ENCODE assay signal across 15 mouse cellular contexts in genomic region chr1:89322621-89323020, GRCm38 (mm10).
DNase-seq lines count a peak whose midpoint lies in the region; ATAC-seq and TF ChIP-seq lines count a peak whose summit lies in the region.
"Had no signal": no experiment of that assay in that cellular context is flagged by ENCODE, and none has a peak within 500 bp of the region (broad histone marks: within the 10 kb centered on the region; RNA-seq: fewer than 3 reads in every experiment).

No protein-coding gene starts in this region.

- no peak overlapping the region for H3K9ac ChIP-seq in heart, adult 2 months (ENCODE audit: low read depth, low read length)
- no peak overlapping the region for H3K9ac ChIP-seq in heart, embryonic 15.5 days
- H3K9ac ChIP-seq in lung, embryonic 16.5 days (ENCODE audit: low read length): no peak overlapping the region
- H3K9ac ChIP-seq in midbrain, embryonic 13.5 days (replicated peaks): no peak overlapping the region
- no peak overlapping the region for H3K9ac ChIP-seq in liver, postnatal 0 days (replicated peaks)
- H3K9ac ChIP-seq: forebrain, embryonic 13.5 days; intestine, embryonic 15.5 days; limb, embryonic 13.5 days had no signal

- H3K27ac ChIP-seq in heart, adult 2 months: peak overlapping the region; percentile 78
- peak overlapping the region; percentile 33 for H3K27ac ChIP-seq in heart, embryonic 15.5 days
- peak overlapping the region; percentile 39 for H3K27ac ChIP-seq in lung, embryonic 16.5 days (ENCODE audit: low read length)
- H3K27ac ChIP-seq in midbrain, embryonic 13.5 days: no peak overlapping the region
- no peak overlapping the region for H3K27ac ChIP-seq in liver, postnatal 0 days (ENCODE audit: low read depth)
- H3K27ac ChIP-seq: forebrain, embryonic 13.5 days; intestine, embryonic 15.5 days; layer of hippocampus, adult 2 months; left cerebral cortex, adult 2 months; limb, embryonic 13.5 days; midbrain, embryonic 10.5 days had no signal

- no peak for TF ChIP-seq CTCF in heart, adult 2 months (IDR thresholded peaks at IDR 0.05)
- no peak for TF ChIP-seq CTCF in liver, postnatal 0 days (IDR thresholded peaks at IDR 0.05; ENCODE audit: low read depth)

- no peak overlapping the region for H3K4me2 ChIP-seq in heart, embryonic 15.5 days
- H3K4me2 ChIP-seq in lung, embryonic 16.5 days (ENCODE audit: low read depth, low read length): no peak overlapping the region
- H3K4me2 ChIP-seq in midbrain, embryonic 13.5 days (replicated peaks): no peak overlapping the region
- no peak overlapping the region for H3K4me2 ChIP-seq in liver, postnatal 0 days (ENCODE audit: low read depth, low read length)
- H3K4me2 ChIP-seq: forebrain, embryonic 13.5 days; intestine, embryonic 15.5 days; limb, embryonic 13.5 days had no signal

- peak; percentile 12; the same call in 1 of the 2 replicates for TF ChIP-seq POLR2A in heart, adult 2 months (IDR thresholded peaks at IDR 0.05; ENCODE audit: insufficient read depth, low read depth, low read length)

- WGBS in heart, adult 2 months: 33% methylated on average over 4 of the region's 4 CpGs
- WGBS in heart, embryonic 15.5 days: 58% methylated on average over 4 of the region's 4 CpGs
- 62% methylated on average over 4 of the region's 4 CpGs for WGBS in lung, embryonic 16.5 days
- 70% methylated on average over 4 of the region's 4 CpGs for WGBS in midbrain, embryonic 13.5 days
- 46% methylated on average over 4 of the region's 4 CpGs for WGBS in liver, postnatal 0 days (ENCODE audit: insufficient replicate concordance)

- no peaks in the 10 kb centered on the region for H3K79me2 ChIP-seq in heart, adult 2 months (replicated peaks; ENCODE audit: control insufficient read depth, insufficient read depth, low read length)

- H3K4me1 ChIP-seq in heart, adult 2 months (ENCODE audit: control insufficient read depth, insufficient read depth, low read length): peaks cover 6% of the 10 kb centered on the region
- H3K4me1 ChIP-seq in heart, embryonic 15.5 days (replicated peaks): no peaks in the 10 kb centered on the region
- no peaks in the 10 kb centered on the region for H3K4me1 ChIP-seq in lung, embryonic 16.5 days (replicated peaks; ENCODE audit: control insufficient read depth, insufficient read depth, low read length)
- no peaks in the 10 kb centered on the region for H3K4me1 ChIP-seq in midbrain, embryonic 13.5 days (replicated peaks)
- H3K4me1 ChIP-seq in liver, postnatal 0 days (ENCODE audit: insufficient read depth): no peaks in the 10 kb centered on the region
- H3K4me1 ChIP-seq: forebrain, embryonic 13.5 days; intestine, embryonic 15.5 days; limb, embryonic 13.5 days; midbrain, embryonic 10.5 days had no signal

- no peaks in the 10 kb centered on the region for H3K27me3 ChIP-seq in heart, adult 2 months (ENCODE audit: control insufficient read depth, insufficient read depth, low read length)
- H3K27me3 ChIP-seq in heart, embryonic 15.5 days: no peaks in the 10 kb centered on the region
- no peaks in the 10 kb centered on the region for H3K27me3 ChIP-seq in lung, embryonic 16.5 days (ENCODE audit: control insufficient read depth, insufficient read depth, low read depth, low read length)
- H3K27me3 ChIP-seq in midbrain, embryonic 13.5 days: no peaks in the 10 kb centered on the region
- H3K27me3 ChIP-seq in liver, postnatal 0 days (ENCODE audit: insufficient read depth, low read length): no peaks in the 10 kb centered on the region
- H3K27me3 ChIP-seq: intestine, embryonic 15.5 days; limb, embryonic 13.5 days had no signal

- DNase-seq in heart, adult 18-20 months: peak; percentile 19 to 60
- DNase-seq in heart, postnatal 4 days: no peak
- DNase-seq in heart, adult 2 months: peak; percentile 32 to 40
- no peak for DNase-seq in urinary bladder, adult 18-20 months (ENCODE audit: low spot score in 2 of 2)
- no peak for DNase-seq in liver, postnatal 0 days

- TF ChIP-seq EP300 in heart, adult 2 months (IDR thresholded peaks at IDR 0.05; ENCODE audit: insufficient read depth, low read depth, low read length): peak; percentile 68; the same call in 1 of the 2 replicates
- no peak for TF ChIP-seq EP300 in liver, postnatal 0 days (IDR thresholded peaks at IDR 0.05; ENCODE audit: low read depth)

- H3K9me3 ChIP-seq in heart, embryonic 15.5 days (replicated peaks): no peaks in the 10 kb centered on the region
- H3K9me3 ChIP-seq in lung, embryonic 16.5 days (ENCODE audit: control insufficient read depth, low read length): no peaks in the 10 kb centered on the region
- no peaks in the 10 kb centered on the region for H3K9me3 ChIP-seq in midbrain, embryonic 13.5 days
- no peaks in the 10 kb centered on the region for H3K9me3 ChIP-seq in liver, postnatal 0 days (ENCODE audit: low read length)
- H3K9me3 ChIP-seq: forebrain, embryonic 13.5 days; intestine, embryonic 15.5 days; limb, embryonic 13.5 days; midbrain, embryonic 10.5 days had no signal

- ATAC-seq in heart, embryonic 15.5 days (replicated peaks; ENCODE audit: insufficient number of reproducible peaks, insufficient read depth, low FRiP score, low read depth): peak; percentile 47; the same call in 1 of the 2 replicates
- ATAC-seq in lung, embryonic 16.5 days (ENCODE audit: low read depth): peak; percentile 74
- ATAC-seq in midbrain, embryonic 13.5 days: no peak
- no peak for ATAC-seq in liver, postnatal 0 days
- ATAC-seq: forebrain, embryonic 13.5 days; intestine, embryonic 15.5 days had no signal

- intact Hi-C loops in heart, adult 2 months (cut with DNase I): loop anchor here (1.0 to 5.0 kb wide), 4 partner anchors 50 to 202 kb away; partner anchors contain the start of gene Agap1

- no peak overlapping the region for H3K4me3 ChIP-seq in heart, adult 2 months
- no peak overlapping the region for H3K4me3 ChIP-seq in heart, embryonic 15.5 days
- H3K4me3 ChIP-seq in lung, embryonic 16.5 days (ENCODE audit: low read length): no peak overlapping the region
- no peak overlapping the region for H3K4me3 ChIP-seq in midbrain, embryonic 13.5 days (replicated peaks)
- H3K4me3 ChIP-seq in liver, postnatal 0 days (ENCODE audit: low read depth, low read length): no peak overlapping the region
- H3K4me3 ChIP-seq: forebrain, embryonic 13.5 days; intestine, embryonic 15.5 days; layer of hippocampus, adult 2 months; left cerebral cortex, adult 2 months; limb, embryonic 13.5 days; midbrain, embryonic 10.5 days; myocyte had no signal

- H3K36me3 ChIP-seq in heart, adult 2 months (ENCODE audit: control insufficient read depth, insufficient read depth, low read length): no peaks in the 10 kb centered on the region
- H3K36me3 ChIP-seq in heart, embryonic 15.5 days: no peaks in the 10 kb centered on the region
- H3K36me3 ChIP-seq in lung, embryonic 16.5 days (ENCODE audit: control insufficient read depth, insufficient read depth, low read length): no peaks in the 10 kb centered on the region
- no peaks in the 10 kb centered on the region for H3K36me3 ChIP-seq in midbrain, embryonic 13.5 days
- H3K36me3 ChIP-seq in liver, postnatal 0 days (replicated peaks; ENCODE audit: insufficient read depth, low read length): no peaks in the 10 kb centered on the region
- H3K36me3 ChIP-seq: intestine, embryonic 15.5 days; limb, embryonic 13.5 days; midbrain, embryonic 10.5 days had no signal

Comparison
In these comparisons a context has a peak if more than half of its experiments do, and no peak if none do; other contexts are left out.
1. DNase-seq: peak in heart, adult 18-20 months (2 of 2) and heart, adult 2 months (2 of 2); none in heart, postnatal 4 days (single experiment), urinary bladder, adult 18-20 months (0 of 2) and liver, postnatal 0 days (single experiment).
2. H3K27ac ChIP-seq: peak in heart, adult 2 months (single experiment), heart, embryonic 15.5 days (single experiment) and lung, embryonic 16.5 days (single experiment); none in midbrain, embryonic 13.5 days (single experiment) and liver, postnatal 0 days (single experiment).
3. ATAC-seq: peak in heart, embryonic 15.5 days (single experiment) and lung, embryonic 16.5 days (single experiment); none in midbrain, embryonic 13.5 days (single experiment) and liver, postnatal 0 days (single experiment).